Mouse (Mus musculus): ENCODE measurements at regions not wholly inside any gene's neighbourhood (a gene's known extent, or its start where the extent isn't known, plus 50 kb on each side); places are given as distances from the start of the nearest gene placed in this dataset.

- no peaks in the 10 kb centered on the region for H3K79me2 ChIP-seq (ENCODE audit: control insufficient read depth, insufficient read depth)
These were observed 112.6 kb upstream of the Gria1 start for GRCm38 (mm10) chr11:56898548-56898951.

GRCm38 (mm10) chr11:56901201-56901600 is 110.0 kb upstream of the Gria1 start:
- no peaks in the 10 kb centered on the region for H3K27me3 ChIP-seq (ENCODE audit: control insufficient read depth, insufficient read depth, insufficient read length)
- H3K4me3 ChIP-seq: no peak overlapping the region
- H3K79me2 ChIP-seq (ENCODE audit: control insufficient read depth, insufficient read depth): no peaks in the 10 kb centered on the region
- no peak for TF ChIP-seq POLR2A (IDR thresholded peaks at IDR 0.05; ENCODE audit: insufficient read length, low read depth)
- no peak for TF ChIP-seq USF1 (IDR thresholded peaks at IDR 0.05; ENCODE audit: low read depth)
- no peak for TF ChIP-seq E2F4 (IDR thresholded peaks at IDR 0.05; ENCODE audit: insufficient read depth)
- TF ChIP-seq MYOG (IDR thresholded peaks at IDR 0.05; ENCODE audit: control insufficient read depth in 1 of 3, insufficient read depth in 1 of 3, insufficient read length in 2 of 3, low read depth in 2 of 3): no peak
- TF ChIP-seq REST (IDR thresholded peaks at IDR 0.05; ENCODE audit: insufficient read depth, insufficient read length): no peak
- no peak for TF ChIP-seq TCF12 (IDR thresholded peaks at IDR 0.05; ENCODE audit: insufficient read depth, poor library complexity, severe bottlenecking)
- no peak for TF ChIP-seq POLR2AphosphoS2 (IDR thresholded peaks at IDR 0.05; ENCODE audit: insufficient read length, low read depth)
- TF ChIP-seq MYOD1 (IDR thresholded peaks at IDR 0.05; ENCODE audit: control insufficient read depth in 1 of 3, insufficient read length in 2 of 3, low read depth in 2 of 3): no peak
- TF ChIP-seq CEBPB (IDR thresholded peaks at IDR 0.05; ENCODE audit: insufficient read depth, poor library complexity, severe bottlenecking): no peak
- TF ChIP-seq MAX (IDR thresholded peaks at IDR 0.05; ENCODE audit: low read depth): no peak
- TF ChIP-seq TCF3 (IDR thresholded peaks at IDR 0.05; ENCODE audit: insufficient read length, low read depth): no peak
- no peak for TF ChIP-seq SRF (IDR thresholded peaks at IDR 0.05; ENCODE audit: control insufficient read depth, insufficient read length, low read depth)
- no peak overlapping the region for H3ac ChIP-seq (ENCODE audit: control insufficient read depth, insufficient read length)
- no peaks in the 10 kb centered on the region for H3K36me3 ChIP-seq (ENCODE audit: control insufficient read depth, insufficient read depth)
- H3K4me2 ChIP-seq (ENCODE audit: low read depth): no peak overlapping the region

More at GRCm38 (mm10) chr11:56898548-56898951, 112.6 kb upstream of the Gria1 start:
- Histone ChIP-seq H3ac (ENCODE audit: control insufficient read depth, insufficient read length) (no peak overlapping the region), H3K4me2 (ENCODE audit: low read depth) (no peak overlapping the region), H3K36me3 (ENCODE audit: control insufficient read depth, insufficient read depth) (no peaks in the 10 kb centered on the region), H3K27me3 (ENCODE audit: control insufficient read depth, insufficient read depth, insufficient read length) (no peaks in the 10 kb centered on the region), H3K4me3 (no peak overlapping the region)
- TF ChIP-seq CEBPB (IDR thresholded peaks at IDR 0.05; ENCODE audit: insufficient read depth, poor library complexity, severe bottlenecking): no peak
- TF ChIP-seq MYOD1 (IDR thresholded peaks at IDR 0.05; ENCODE audit: control insufficient read depth in 1 of 3, insufficient read length in 2 of 3, low read depth in 2 of 3): no peak
- no peak for TF ChIP-seq MYOG (IDR thresholded peaks at IDR 0.05; ENCODE audit: control insufficient read depth in 1 of 3, insufficient read depth in 1 of 3, insufficient read length in 2 of 3, low read depth in 2 of 3)
- TF ChIP-seq TCF12 (IDR thresholded peaks at IDR 0.05; ENCODE audit: insufficient read depth, poor library complexity, severe bottlenecking): no peak
- no peak for TF ChIP-seq TCF3 (IDR thresholded peaks at IDR 0.05; ENCODE audit: insufficient read length, low read depth)
- no peak for TF ChIP-seq USF1 (IDR thresholded peaks at IDR 0.05; ENCODE audit: low read depth)
- no peak for TF ChIP-seq SRF (IDR thresholded peaks at IDR 0.05; ENCODE audit: control insufficient read depth, insufficient read length, low read depth)

- Histone ChIP-seq H3K36me3 (ENCODE audit: control insufficient read depth, insufficient read depth) (no peaks in the 10 kb centered on the region), H3K4me3 (no peak overlapping the region), H3ac (ENCODE audit: control insufficient read depth, insufficient read length) (no peak overlapping the region), H3K79me2 (ENCODE audit: control insufficient read depth, insufficient read depth) (no peaks in the 10 kb centered on the region), H3K27me3 (ENCODE audit: control insufficient read depth, insufficient read depth, insufficient read length) (no peaks in the 10 kb centered on the region), H3K4me2 (ENCODE audit: low read depth) (no peak overlapping the region)
- TF ChIP-seq MYOD1 (IDR thresholded peaks at IDR 0.05; ENCODE audit: control insufficient read depth in 1 of 3, insufficient read length in 2 of 3, low read depth in 2 of 3): peak in 1 of 3 experiments; percentile 81
- peak; percentile 12 for TF ChIP-seq TCF12 (IDR thresholded peaks at IDR 0.05; ENCODE audit: insufficient read depth, poor library complexity, severe bottlenecking)
- TF ChIP-seq USF1 (IDR thresholded peaks at IDR 0.05; ENCODE audit: low read depth): no peak
- TF ChIP-seq TCF3 (IDR thresholded peaks at IDR 0.05; ENCODE audit: insufficient read length, low read depth): no peak
- no peak for TF ChIP-seq MAX (IDR thresholded peaks at IDR 0.05; ENCODE audit: low read depth)
- no peak for TF ChIP-seq POLR2A (IDR thresholded peaks at IDR 0.05; ENCODE audit: insufficient read length, low read depth)
- TF ChIP-seq CEBPB (IDR thresholded peaks at IDR 0.05; ENCODE audit: insufficient read depth, poor library complexity, severe bottlenecking): no peak
- TF ChIP-seq REST (IDR thresholded peaks at IDR 0.05; ENCODE audit: insufficient read depth, insufficient read length): no peak
- TF ChIP-seq POLR2AphosphoS2 (IDR thresholded peaks at IDR 0.05; ENCODE audit: insufficient read length, low read depth): no peak
- TF ChIP-seq SRF (IDR thresholded peaks at IDR 0.05; ENCODE audit: control insufficient read depth, insufficient read length, low read depth): no peak
- no peak for TF ChIP-seq E2F4 (IDR thresholded peaks at IDR 0.05; ENCODE audit: insufficient read depth)
- TF ChIP-seq MYOG (IDR thresholded peaks at IDR 0.05; ENCODE audit: control insufficient read depth in 1 of 3, insufficient read depth in 1 of 3, insufficient read length in 2 of 3, low read depth in 2 of 3): peak in 1 of 3 experiments; percentile 41
These were observed 85.8 kb upstream of the Gria1 start for GRCm38 (mm10) chr11:56925368-56925896.

GRCm38 (mm10) chr11:56932766-56933165 is 78.4 kb upstream of the Gria1 start:
- Histone ChIP-seq H3K79me2 (ENCODE audit: control insufficient read depth, insufficient read depth) (no peaks in the 10 kb centered on the region), H3K4me3 (no peak overlapping the region), H3K4me2 (ENCODE audit: low read depth) (no peak overlapping the region), H3K36me3 (ENCODE audit: control insufficient read depth, insufficient read depth) (no peaks in the 10 kb centered on the region), H3ac (ENCODE audit: control insufficient read depth, insufficient read length) (no peak overlapping the region), H3K27me3 (ENCODE audit: control insufficient read depth, insufficient read depth, insufficient read length) (no peaks in the 10 kb centered on the region)
- no peak for TF ChIP-seq TCF12 (IDR thresholded peaks at IDR 0.05; ENCODE audit: insufficient read depth, poor library complexity, severe bottlenecking)
- TF ChIP-seq E2F4 (IDR thresholded peaks at IDR 0.05; ENCODE audit: insufficient read depth): no peak
- TF ChIP-seq MYOG (IDR thresholded peaks at IDR 0.05; ENCODE audit: control insufficient read depth in 1 of 3, insufficient read depth in 1 of 3, insufficient read length in 2 of 3, low read depth in 2 of 3): no peak
- TF ChIP-seq USF1 (IDR thresholded peaks at IDR 0.05; ENCODE audit: low read depth): no peak

- Histone ChIP-seq H3K4me2 (ENCODE audit: low read depth) (no peak overlapping the region), H3K4me3 (no peak overlapping the region), H3K27me3 (ENCODE audit: control insufficient read depth, insufficient read depth, insufficient read length) (no peaks in the 10 kb centered on the region), H3ac (ENCODE audit: control insufficient read depth, insufficient read length) (no peak overlapping the region), H3K36me3 (ENCODE audit: control insufficient read depth, insufficient read depth) (no peaks in the 10 kb centered on the region), H3K79me2 (ENCODE audit: control insufficient read depth, insufficient read depth) (no peaks in the 10 kb centered on the region)
- TF ChIP-seq POLR2A (IDR thresholded peaks at IDR 0.05; ENCODE audit: insufficient read length, low read depth): no peak
These were observed 58.8 kb upstream of the Gria1 start for GRCm38 (mm10) chr11:56952357-56952756.
